Mouse (Mus musculus): ENCODE results near the gene Tut1.

The Tut1 gene

GRCm38 (mm10) chr19:8982303-8983149 lies 28.9 kb downstream of the Tut1 start:
- DNase-seq (ENCODE audit: low spot score in 2 of 2): no peak

- DNase-seq (ENCODE audit: low spot score in 2 of 2): no peak
Observed at GRCm38 (mm10) chr19:8983150-8983650, 29.6 kb downstream of the Tut1 start.

- no peak for DNase-seq (ENCODE audit: low spot score in 2 of 2)
Observed at GRCm38 (mm10) chr19:8984255-8984868, 30.7 kb downstream of the Tut1 start.

GRCm38 (mm10) chr19:8985891-8986290 lies 32.2 kb downstream of the Tut1 start:
- no peak for DNase-seq (ENCODE audit: low spot score in 2 of 2)

DNA sequence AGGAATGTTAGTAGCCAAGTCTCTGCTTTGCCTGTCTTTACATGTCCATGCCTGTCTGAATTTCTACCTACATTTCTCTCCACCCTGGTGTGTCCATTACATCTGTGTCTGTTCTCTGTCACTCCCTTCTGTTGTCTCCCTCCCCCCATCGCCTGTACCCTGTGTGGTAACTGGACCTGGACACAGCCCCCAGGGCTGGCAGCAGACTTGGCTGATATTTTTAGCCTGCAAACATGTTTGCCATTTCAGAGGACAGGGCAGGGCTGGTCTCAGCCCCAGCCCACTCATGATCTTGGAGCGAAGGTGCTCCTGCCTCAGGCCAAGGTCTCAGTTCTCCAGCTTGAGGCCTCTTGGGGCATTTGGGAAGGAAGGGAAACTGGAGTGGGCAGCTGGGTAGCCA lies 34.2 kb downstream of the Tut1 start:
- DNase-seq (ENCODE audit: low spot score in 2 of 2): no peak

DNA sequence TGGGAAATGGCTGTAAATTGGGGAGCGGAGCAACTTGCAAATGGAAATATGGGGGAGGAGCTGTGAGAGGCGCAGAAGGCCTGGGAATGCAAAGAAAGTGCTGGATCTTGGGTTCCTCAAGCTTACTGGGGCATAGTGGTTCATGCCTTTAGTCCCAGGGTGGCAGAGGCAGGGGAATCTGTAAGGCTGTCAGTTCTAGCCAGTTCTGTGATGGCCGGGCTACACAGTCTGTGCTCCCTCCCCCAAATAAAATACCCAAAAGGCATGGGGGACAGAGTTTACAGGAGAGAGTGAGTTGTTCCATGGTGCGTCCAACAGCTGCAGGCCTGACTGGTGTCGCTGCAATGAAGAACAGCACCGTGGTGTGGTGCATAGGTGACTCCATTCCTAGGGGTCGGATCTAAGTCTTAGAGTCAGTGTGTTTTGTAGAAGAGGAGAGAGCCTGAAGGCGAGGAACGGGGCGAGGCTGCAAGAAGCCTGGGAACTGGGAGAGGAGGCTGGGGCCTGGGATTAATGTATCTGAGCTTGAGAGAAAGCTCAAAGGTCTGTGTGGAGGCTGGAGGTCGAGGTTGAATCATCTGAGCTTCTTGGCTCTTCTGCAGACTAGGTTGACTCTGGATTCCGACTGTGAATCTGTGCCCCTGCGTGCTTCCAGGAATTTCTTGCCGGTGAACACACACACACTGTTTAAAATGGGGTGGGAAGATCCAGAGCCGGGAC lies 34.9 kb downstream of the Tut1 start:
- DNase-seq (ENCODE audit: low spot score in 2 of 2): no peak

- no peak for DNase-seq (ENCODE audit: low spot score in 2 of 2)
Observed at GRCm38 (mm10) chr19:8989066-8989566, 35.5 kb downstream of the Tut1 start, which contains the start of gene Ahnak. Gene Ahnak, plus strand, starts transcription at chr19:8989284.

DNA sequence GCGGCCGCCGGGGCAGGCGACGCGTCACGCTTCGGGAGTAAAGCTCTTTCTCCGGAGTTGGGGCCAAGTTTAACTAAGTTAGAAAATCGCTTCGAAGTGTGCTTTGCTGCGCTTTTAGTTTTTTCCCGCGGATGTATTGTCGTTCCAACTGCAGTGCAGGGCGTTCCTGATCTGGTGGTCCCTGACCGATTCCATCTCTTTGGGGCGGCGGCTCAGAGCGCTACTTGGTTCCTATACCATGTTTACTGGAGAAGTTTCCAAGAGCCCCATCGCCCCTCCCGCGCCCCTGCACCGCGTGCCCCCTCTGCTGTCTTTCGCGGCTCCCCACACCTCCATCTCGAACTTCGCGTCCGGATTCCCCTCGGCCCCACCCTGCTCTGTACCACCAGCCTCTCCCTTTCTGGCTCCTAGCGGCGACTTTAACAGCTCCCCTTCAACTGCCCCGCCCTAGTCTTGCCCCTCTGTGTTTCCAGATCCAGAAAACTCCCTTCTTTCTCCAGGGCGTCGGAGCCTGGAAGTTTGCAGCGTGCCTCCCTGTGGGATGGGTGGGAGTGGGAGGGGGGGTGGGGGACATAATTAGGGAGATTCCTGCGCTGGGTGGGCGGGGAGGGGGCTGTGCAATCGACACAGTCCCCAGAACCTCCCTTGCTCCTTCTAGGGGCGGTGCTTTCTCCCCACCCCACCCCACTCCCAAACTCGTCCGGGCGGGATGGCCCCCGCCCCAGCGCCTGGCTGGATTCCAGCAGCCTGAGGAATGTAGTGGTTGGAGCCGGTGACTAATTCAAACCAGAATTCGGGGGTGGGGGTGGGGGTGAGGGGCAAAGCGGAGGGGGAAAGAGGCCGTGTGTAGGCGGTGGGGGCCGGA lies 36.2 kb downstream of the Tut1 start:
- no peak for DNase-seq (ENCODE audit: low spot score in 2 of 2)

GRCm38 (mm10) chr19:8990432-8991102 lies 36.9 kb downstream of the Tut1 start:
- DNase-seq (ENCODE audit: low spot score in 2 of 2): no peak

- no peak for DNase-seq (ENCODE audit: low spot score in 2 of 2)
Observed at GRCm38 (mm10) chr19:8991245-8991870, 37.7 kb downstream of the Tut1 start.

GRCm38 (mm10) chr19:8991871-8992735 lies 38.5 kb downstream of the Tut1 start:
- DNase-seq (ENCODE audit: low spot score in 2 of 2): no peak

DNA sequence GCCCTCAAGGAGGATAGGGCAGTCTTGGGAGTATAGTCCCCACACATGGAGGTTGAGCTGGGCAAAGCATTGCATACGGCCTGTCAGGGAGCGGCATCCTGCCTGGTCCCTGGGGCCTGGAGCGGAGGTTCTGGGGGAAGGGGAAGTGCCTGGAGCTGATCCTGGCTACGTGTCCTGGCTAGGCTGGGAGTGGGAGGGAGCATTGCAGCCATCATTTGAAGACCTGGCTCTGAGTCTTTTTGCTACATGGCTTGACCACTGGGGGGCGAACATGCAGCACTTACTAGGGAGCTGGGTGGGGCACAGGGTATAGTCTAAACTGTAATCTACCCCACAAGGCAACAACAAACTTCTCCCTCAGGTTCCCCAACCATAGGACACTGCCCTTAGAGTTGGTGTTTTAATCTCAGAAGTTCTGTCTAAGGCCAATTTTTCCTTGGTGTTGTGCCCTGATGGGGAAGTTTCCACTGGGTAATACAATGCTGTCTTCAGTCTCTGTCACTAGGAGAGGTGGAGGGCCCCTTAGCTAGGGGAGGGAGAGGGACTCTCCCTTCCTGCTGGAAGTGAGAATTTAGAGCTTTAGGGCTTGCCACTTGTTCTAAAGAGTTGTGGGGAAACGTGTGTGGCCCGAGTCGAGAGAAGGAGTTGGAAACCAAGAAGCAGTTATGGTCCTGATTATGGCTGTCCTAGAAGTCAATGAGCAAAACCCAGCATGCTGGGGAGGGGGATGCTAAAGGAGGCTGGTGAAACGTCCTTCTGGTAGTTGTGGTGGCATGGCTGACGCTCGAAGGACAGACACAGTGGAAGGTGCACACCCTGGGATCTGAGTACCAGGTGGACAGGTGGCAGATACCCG lies 39.4 kb downstream of the Tut1 start:
- DNase-seq (ENCODE audit: low spot score in 2 of 2): peak; percentile 62 to 76

GRCm38 (mm10) chr19:8993625-8993912 lies 39.9 kb downstream of the Tut1 start:
- no peak for DNase-seq (ENCODE audit: low spot score in 2 of 2)

DNA sequence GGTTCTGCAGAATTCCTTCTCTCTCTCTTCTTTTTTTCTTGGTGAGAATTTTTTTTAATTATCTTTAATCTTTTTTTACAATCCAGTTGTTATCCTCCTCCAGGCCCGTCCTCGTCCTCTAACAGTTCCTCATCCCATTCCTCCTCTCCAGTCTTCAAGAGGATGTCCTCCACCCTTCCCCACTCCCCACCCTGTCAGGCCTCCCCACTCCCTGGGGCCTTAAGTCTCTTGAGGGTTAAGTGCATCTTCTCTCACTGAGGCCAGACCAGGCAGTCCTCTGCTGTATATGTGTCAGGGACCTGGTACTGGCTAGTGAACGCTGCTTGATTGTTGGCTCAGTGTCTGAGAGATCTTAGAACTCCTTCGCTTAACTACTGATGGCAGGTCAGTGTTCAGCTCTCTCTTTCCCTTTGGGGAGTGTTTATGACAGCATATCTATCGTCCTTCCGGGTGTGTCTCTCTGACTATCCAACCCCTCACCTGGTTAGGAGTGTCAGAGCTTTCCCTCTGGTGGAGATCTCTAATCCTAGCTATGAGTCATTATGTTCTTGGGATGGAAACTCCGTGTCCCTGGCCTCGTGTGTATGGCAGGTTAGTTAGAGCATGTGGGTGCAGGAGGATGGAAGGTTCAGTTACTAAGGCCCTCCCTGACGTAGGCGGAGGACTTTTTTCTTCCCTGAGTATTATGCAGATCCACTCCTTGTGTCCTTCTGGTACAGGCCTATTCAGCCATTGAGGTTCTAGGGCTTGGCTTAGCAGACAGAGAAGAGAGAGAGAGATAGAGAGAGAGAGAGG lies 41.4 kb downstream of the Tut1 start:
- no peak for DNase-seq (ENCODE audit: low spot score in 2 of 2)

DNA sequence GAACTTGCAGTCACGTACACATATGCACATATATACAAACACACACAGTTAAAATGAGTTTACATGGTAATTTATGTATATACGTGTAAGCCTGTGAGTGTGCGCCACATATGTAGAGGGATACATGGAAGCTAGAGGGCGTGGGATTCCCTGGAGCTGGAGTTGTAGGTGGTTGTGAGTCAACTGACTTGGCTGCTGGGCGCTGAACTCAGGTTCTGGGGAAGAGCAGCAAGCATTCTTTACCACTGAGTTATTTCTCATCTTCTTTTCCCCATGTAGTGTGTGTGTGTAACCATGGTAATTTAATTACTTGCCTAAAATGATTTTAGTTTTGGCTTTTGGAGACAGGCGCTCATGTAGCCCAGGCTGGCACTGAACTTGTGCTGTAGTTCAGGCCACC lies 43.0 kb downstream of the Tut1 start:
- DNase-seq (ENCODE audit: low spot score in 2 of 2): no peak

GRCm38 (mm10) chr19:8997546-8997945 lies 43.9 kb downstream of the Tut1 start:
- DNase-seq (ENCODE audit: low spot score in 2 of 2): peak in 1 of 2 experiments; percentile 29

DNA sequence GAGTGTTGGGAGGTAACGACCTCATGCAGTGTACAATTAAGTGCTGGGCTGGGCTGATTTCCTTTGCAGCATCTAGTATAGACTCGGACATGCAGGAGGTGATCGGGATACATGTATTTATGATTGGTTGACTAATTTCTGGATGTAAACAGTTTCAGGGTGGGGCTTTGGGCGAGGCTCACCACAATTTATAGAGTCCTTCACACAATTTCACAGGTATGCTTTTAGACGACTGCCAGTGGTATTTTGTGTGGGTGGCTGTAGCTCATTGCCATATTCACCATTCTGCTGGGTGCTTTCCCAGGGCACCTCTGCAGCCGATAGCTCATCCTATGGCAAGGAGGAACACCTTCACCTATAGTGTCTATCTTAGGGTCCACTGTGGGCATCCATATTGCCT lies 44.9 kb downstream of the Tut1 start:
- no peak for DNase-seq (ENCODE audit: low spot score in 2 of 2)

GRCm38 (mm10) chr19:8999223-8999622 lies 45.6 kb downstream of the Tut1 start:
- DNase-seq (ENCODE audit: low spot score in 2 of 2): no peak
